Mouse (Mus musculus): ENCODE measurements around the gene Msh5.
"Not testable (repeated sequence)": the region's sequence is repeated elsewhere in the genome, so short reads cannot be mapped to it uniquely, and the experiment has no call there.

Msh5 gene

DNA sequence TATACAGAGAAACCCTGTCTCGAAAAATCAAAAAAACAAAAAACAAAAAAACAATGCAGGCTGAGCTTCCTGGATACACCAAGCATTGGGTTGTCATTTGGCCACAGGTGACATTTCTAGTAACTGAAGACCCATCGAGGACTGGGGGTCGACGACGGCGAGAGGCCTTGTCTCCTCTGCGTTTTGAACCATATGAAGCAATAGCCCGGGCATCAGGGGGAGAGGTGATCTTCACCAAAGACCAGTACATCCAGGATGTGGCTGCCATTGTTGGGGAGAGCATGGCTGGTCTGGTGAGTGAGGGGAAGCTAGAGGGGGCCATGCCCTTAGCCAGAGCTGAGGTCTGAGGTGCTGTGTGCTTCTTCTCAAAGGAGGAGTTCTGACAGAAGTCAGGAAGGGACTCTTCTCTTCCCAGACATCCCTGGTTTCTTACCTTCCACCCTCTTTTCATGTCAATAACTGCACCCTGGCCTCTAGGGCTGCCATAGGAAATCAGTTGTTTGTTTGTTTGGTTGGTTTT is 23.9 kb downstream of the Msh5 start:
- peak; percentile 14 for DNase-seq

GRCm38 (mm10) chr17:35021842-35022477 is 24.6 kb downstream of the Msh5 start:
- DNase-seq, result peak; percentile 24

DNA sequence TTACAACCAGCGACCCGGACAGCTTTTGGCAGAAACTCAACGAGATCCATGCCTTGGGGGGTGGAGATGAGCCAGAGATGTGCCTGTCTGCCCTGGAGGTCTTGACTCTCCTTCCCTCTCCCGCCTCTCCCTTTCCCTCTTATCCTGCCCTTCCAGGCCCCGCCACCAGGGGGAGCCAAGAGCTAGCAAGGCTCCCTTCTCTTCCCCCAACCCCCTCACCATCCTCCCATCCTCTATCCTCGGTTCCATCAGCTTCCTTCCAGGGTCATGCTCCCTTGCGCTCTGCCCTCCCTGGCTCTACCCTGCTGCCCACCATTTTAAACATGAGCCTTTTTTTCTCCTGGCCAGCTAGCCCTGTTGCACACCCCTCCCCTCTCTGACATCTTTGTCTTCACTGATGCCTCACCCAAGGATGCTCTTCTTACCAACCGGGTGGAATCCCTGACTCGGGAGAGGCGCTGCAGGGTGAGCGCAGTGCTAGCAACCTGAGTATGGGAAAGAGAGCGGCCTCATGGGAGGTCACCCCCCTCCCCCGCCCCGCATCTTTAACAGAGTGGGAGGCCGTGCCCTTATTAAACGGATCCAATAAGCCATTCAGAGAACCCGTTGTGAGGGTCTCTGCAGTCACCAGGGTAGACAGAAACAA is 25.3 kb downstream of the Msh5 start:
- DNase-seq, result peak; percentile 94

DNA sequence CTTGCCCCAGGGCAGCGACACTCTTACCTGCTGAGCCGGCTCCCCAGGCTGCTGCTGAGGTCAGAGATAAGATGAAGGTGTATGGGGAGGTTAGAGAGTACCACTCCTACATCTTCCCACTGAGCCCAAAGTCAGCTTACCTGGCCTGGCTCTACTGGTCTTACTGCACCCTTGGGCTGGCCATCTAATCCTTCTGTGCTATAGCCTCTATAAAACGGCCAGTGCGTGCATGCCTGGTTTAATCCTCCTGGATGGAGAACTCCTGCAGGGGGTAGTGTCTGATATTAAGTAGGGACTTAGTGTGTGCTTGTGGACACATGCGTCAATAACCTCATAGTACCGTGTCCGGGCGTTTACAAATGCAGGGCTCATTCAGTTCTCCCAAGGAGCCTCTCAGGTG is 26.0 kb downstream of the Msh5 start:
- peak; percentile 12 for DNase-seq

DNA sequence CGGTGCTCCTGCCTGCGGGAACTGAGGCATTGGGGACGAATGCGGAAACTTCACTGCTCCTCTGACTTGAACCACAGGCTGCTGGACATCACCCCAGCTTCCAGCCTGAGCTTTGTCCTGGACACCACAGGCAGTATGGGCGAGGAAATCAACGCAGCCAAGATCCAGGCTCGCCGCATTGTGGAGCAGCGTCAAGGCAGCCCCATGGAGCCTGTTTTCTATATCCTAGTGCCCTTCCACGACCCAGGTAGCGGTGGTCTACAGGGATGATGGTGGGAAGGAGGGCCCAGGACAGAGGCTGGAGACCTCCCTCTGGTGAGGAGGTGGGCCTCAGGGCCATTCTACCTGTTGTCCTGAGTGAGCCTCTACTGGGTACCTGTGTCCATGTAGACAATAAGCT is 26.7 kb downstream of the Msh5 start:
- no peak for DNase-seq

GRCm38 (mm10) chr17:35018171-35018570 is 28.4 kb downstream of the Msh5 start:
- peak; percentile 6 for DNase-seq

DNA sequence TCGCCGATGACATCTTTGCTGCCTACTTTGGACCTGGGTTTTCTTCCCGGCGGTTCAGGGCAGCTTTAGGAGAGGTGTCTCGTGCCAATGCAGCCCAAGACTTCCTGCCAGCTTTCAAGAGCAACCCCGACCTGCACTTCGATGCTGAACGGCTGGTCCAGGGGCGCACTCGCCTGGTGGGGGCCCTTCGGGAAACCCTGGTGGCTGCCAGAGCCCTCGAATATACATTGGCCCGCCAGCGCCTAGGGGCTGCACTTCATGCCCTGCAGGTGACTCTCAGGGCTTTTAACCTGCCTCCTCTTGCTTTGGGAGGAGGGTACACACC is 28.9 kb downstream of the Msh5 start:
- peak; percentile 6 for DNase-seq

DNA sequence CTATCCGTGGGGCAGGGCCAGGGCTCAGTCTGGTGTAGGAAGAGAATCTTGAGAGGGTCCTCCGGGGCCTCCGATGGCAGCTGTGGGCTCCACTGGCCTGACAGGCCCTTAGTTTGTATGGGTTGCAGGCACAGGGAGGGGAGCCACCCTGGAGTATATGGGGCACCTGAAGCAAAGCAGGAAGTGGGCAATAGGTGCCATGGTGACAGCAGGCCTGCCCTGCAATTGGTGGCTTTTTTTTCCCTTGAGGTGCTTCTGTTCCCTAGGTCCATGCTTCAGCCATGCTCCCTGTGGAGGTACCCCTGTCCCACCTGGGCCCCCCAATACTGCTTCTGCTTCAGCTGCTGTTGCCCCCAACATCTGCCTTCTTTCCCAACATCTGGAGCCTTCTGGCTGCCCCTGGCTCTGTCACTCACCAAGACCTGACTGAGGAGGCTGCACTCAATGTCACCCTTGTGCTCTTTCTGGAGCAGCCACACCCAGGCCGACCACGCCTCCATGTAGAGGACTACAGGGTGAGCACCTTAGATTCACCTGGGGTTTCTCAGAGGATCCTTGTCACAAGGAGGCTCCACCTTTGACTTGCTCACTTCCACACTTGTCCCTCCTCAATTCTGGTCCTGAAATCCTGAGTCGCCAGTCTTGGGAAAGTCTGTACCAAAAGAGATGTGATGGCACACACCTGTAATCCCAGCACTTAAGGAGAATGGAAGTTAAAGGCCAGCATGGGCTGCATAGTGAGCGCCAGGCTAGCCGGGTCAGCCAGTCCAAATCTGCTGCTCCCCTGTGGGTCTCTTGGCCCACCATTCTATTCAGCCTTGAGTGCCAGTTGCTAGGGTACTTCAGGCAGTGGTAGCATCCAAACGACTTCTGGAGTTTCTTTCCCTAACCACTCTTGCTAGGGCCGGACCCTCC is 29.5 kb downstream of the Msh5 start:
- DNase-seq, result peak; percentile 6

- peak; percentile 63 for DNase-seq
Measured at GRCm38 (mm10) chr17:35016376-35016775, 30.2 kb downstream of the Msh5 start, which contains the start of gene Vwa7. TSS of gene Vwa7 (plus strand) at chr17:35016579.

GRCm38 (mm10) chr17:35015296-35015695 is 31.2 kb downstream of the Msh5 start:
- peak; percentile 9 for DNase-seq

- peak; percentile 8 for DNase-seq
Measured at GRCm38 (mm10) chr17:35013221-35013620, 33.3 kb downstream of the Msh5 start.

GRCm38 (mm10) chr17:35012430-35012829 is 34.1 kb downstream of the Msh5 start:
- peak; percentile 5 for DNase-seq

GRCm38 (mm10) chr17:35011440-35011839 is 35.1 kb downstream of the Msh5 start:
- DNase-seq, result no peak

GRCm38 (mm10) chr17:35009586-35009985 is 37.0 kb downstream of the Msh5 start:
- DNase-seq, result no peak

- DNase-seq, result no peak
Measured at GRCm38 (mm10) chr17:35007387-35007991, 39.1 kb downstream of the Msh5 start.

- not testable (repeated sequence) for DNase-seq
Measured at GRCm38 (mm10) chr17:35005902-35006301, 40.6 kb downstream of the Msh5 start.

DNA sequence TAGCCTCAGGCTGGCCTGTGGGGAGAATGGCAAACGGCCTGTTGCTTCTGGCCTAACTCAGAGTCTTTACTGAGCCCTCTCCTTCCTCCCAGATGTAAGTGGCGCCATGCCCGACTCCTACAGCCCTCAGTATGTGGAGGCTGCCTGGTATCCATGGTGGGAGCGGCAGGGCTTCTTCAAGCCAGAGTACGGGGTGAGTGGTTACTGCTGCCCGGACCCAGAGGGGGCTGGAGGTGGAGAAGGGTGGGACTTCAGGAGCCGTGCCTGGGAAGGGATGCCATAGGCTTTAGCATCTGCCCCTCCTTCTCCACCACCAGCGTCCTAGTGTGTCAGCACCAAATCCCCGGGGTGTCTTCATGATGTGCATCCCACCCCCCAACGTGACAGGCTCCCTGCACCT is 41.4 kb downstream of the Msh5 start:
- no peak for DNase-seq

- no peak for DNase-seq
Measured at GRCm38 (mm10) chr17:35004075-35004717, 42.3 kb downstream of the Msh5 start.

DNA sequence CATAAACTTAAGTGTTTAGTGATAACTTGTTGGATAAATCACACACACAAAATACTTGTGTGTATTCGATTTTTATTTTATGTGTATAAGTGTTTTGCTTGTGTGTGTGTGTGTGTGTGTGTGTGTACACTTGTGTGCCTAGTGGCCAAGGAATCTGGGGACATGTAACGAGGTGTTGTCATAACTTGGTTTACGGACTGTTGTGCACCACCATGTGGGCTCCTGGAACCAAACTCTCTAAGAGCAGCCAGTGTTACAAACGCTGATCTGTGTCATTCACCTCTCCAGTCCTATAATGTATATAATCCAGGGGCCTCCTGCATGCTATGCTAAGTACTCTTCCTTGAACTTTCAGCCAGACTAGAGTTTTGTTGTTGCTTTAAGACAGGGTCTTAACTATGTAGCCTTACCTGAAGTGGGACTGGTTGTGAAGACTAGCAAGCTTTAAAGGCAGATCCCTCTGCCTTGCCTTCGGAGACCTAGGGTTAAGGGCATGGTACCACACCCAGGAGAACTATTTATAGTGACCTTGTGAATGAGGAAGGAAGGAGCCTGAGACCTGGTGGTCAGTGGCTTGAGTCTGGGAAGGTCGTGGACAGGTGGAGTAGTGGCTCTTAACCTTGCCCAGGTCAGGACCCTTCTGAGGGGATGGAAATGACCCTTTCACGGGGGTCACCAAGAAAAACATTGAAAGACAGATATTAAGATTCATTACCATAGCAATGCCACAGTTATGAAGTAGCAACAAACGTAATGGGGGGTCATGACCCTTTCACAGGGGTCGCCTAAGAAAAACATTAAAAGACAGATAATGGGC is 43.3 kb downstream of the Msh5 start:
- DNase-seq, result no peak

- peak; percentile 6 for DNase-seq
Measured at GRCm38 (mm10) chr17:35002153-35002865, 44.2 kb downstream of the Msh5 start.

Data from kidney, postnatal 10 days (tissue).